Mouse (Mus musculus): ENCODE measurements around the gene Kank1.

DNA sequence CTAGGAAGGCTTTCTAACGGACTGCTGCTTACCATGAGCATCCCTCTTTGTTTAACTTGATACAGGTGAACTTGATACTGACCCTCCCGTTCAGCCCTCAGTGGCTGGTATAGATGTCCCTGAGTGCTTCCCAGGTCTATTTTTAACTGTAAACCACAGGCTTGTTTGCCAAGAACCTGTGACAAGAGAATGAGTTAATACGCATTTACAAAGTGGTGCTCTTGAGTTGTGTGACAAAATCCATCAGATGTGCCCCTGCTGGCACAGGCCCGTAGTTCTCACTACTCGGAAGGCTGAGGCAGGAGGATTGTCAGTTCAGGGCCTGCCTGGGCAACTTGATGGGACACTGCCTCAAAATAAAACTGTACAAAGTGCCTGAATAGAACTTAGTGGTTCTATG, 42.8 kb downstream of the Kank1 start:
- no peak for TF ChIP-seq CTCF (IDR thresholded peaks at IDR 0.05; ENCODE audit: borderline replicate concordance, extremely low read depth, insufficient read depth, insufficient read length)
- TF ChIP-seq POLR2A (IDR thresholded peaks at IDR 0.05; ENCODE audit: borderline replicate concordance, extremely low read depth, insufficient read depth, insufficient read length, poor library complexity, severe bottlenecking), result no peak

Measured in brain, embryonic 14.5 days (tissue).